Mouse (Mus musculus) embryonic fibroblast, embryonic 13.5 days (primary cell): ENCODE results near the gene Ednra.

Experiments used
- CTCF ChIP-seq: IDR thresholded peaks from 2 replicates; pipeline ENCODE4 v1.5.1; 2011; ENCODE audit warnings: mild to moderate bottlenecking, control low read depth, low read length, moderate library complexity, borderline replicate concordance; ENCODE audit not compliant: insufficient read depth
- POLR2A ChIP-seq: IDR thresholded peaks from 2 replicates; pipeline ENCODE4 v1.6.1; 2011; ENCODE audit warnings: low read depth, mild to moderate bottlenecking, control low read depth, low read length, moderate library complexity

DNA sequence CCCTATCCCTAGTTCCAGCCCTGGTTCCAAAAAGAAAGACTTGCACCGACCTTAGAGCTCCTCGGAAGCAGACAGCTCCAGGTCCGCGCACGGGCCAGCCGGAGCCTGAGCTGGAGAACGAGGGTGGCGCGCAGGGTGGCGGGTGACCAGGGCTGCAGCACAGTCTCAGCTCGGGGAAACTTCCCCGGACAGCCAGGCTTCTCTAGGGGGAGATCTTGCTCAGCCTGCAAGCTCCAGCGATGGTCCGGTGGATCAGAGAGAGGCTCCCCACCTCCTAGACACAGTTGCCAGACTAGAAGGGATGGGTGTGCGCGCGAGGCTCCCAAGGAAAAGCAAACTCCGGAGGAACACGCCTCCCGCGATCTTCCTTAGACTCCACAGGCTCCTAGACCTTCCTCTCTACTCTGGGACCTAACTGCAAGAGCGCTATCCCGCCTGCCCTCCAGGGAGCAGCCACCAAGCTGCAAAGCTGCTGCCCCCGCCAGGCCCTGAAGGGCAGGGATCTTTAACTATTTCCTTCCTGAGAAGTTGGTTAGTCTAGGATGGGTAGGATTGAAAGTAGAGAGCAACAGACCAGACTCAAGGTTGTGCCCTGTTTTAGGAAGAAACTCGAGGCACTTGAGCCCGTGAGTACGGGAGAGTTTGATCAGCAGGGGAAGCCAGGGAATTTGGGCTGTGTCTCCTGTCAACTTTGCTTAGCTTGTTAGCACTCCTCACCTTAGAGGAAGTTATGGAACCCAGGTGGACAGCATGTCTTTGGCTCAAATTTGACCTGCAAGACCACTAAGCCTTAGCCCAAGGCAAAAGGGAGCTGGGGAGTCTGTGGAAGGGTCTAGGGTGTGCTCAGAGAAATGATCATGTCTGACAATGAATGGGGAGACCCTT is at the start of gene Ednra:
- 0 out of 2 replicates have a peak, but pooled peaks have one; percentile 11 for TF ChIP-seq CTCF
- TF ChIP-seq POLR2A, result peak; percentile 61
